Mouse (Mus musculus): ENCODE results near the gene Ldlr. TPM values are rescaled to one million over a fixed set of nuclear protein-coding genes. Genes with fewer than 3 reads are reported as not detected.

Gene Ldlr
- polyA plus RNA-seq, 1 experiment, result 36.5 TPM

DNA sequence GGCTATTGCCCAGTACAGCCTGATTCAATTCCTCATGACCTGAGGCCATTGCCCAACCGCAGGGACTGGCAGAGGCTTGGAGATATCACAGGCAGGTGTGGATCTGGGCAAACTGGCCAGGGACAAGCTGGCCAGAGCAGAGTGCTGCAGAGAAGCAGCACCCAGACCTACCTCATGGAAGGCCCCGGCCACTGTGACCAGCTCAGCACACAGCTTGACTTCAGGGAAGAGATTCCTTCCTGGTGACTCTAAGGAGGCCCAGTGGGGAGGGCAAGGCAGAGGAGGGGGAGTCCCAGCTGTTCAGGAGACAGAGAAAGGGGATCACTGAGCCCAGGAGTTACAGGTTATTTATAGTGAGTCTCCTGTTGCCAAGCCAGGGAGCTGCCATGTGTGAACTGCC lies 2.2 kb upstream of the Ldlr start:
- TF ChIP-seq POLR2A (IDR thresholded peaks at IDR 0.05; ENCODE audit: borderline replicate concordance, low read depth, low read length) (no peak), CTCF (IDR thresholded peaks at IDR 0.05; ENCODE audit: low read depth, low read length) (no peak)

GRCm38 (mm10) chr9:21724147-21724536 lies 859 bp downstream of the Ldlr start:
- peak overlapping the region; percentile 91 for H3K27ac ChIP-seq (ENCODE audit: insufficient read depth, low read depth, low read length)
- peak overlapping the region; percentile 97 for H3K4me3 ChIP-seq (ENCODE audit: insufficient read depth, low read length)
- TF ChIP-seq POLR2A (IDR thresholded peaks at IDR 0.05; ENCODE audit: borderline replicate concordance, low read depth, low read length), result no peak; the same call in 1 of the 2 replicates
- no peak for TF ChIP-seq CTCF (IDR thresholded peaks at IDR 0.05; ENCODE audit: low read depth, low read length)
- peaks cover 55% of the 10 kb centered on the region for H3K4me1 ChIP-seq (ENCODE audit: control insufficient read depth, insufficient read depth, low read length)

More for the DNA sequence above, 2.2 kb upstream of the Ldlr start:
- H3K27ac ChIP-seq (ENCODE audit: insufficient read depth, low read depth, low read length), result no peak overlapping the region
- H3K4me3 ChIP-seq (ENCODE audit: insufficient read depth, low read length), result no peak overlapping the region
- H3K4me1 ChIP-seq (ENCODE audit: control insufficient read depth, insufficient read depth, low read length), result peaks cover 42% of the 10 kb centered on the region

- H3K4me3 ChIP-seq (ENCODE audit: insufficient read depth, low read length), result peak overlapping the region; percentile 66
- TF ChIP-seq POLR2A (IDR thresholded peaks at IDR 0.05; ENCODE audit: borderline replicate concordance, low read depth, low read length), result no peak
- 0 out of 2 replicates have a peak, but pooled peaks have one; percentile 9 for TF ChIP-seq CTCF (IDR thresholded peaks at IDR 0.05; ENCODE audit: low read depth, low read length)
- peak overlapping the region; percentile 50 for H3K27ac ChIP-seq (ENCODE audit: insufficient read depth, low read depth, low read length)
- H3K4me1 ChIP-seq (ENCODE audit: control insufficient read depth, insufficient read depth, low read length), result peaks cover 51% of the 10 kb centered on the region
Measured at GRCm38 (mm10) chr9:21725224-21726121, 2.2 kb downstream of the Ldlr start.

GRCm38 (mm10) chr9:21726218-21726975 lies 3.1 kb downstream of the Ldlr start:
- Histone ChIP-seq H3K4me3 (ENCODE audit: insufficient read depth, low read length) (peak overlapping the region; percentile 66), H3K4me1 (ENCODE audit: control insufficient read depth, insufficient read depth, low read length) (peaks cover 44% of the 10 kb centered on the region), H3K27ac (ENCODE audit: insufficient read depth, low read depth, low read length) (no peak overlapping the region)

GRCm38 (mm10) chr9:21728261-21728832 lies 5.1 kb downstream of the Ldlr start:
- Histone ChIP-seq H3K4me1 (ENCODE audit: control insufficient read depth, insufficient read depth, low read length) (peaks cover 35% of the 10 kb centered on the region), H3K27ac (ENCODE audit: insufficient read depth, low read depth, low read length) (peak overlapping the region; percentile 60), H3K4me3 (ENCODE audit: insufficient read depth, low read length) (peak overlapping the region; percentile 5; the same call in 1 of the 2 replicates)
- TF ChIP-seq CTCF (IDR thresholded peaks at IDR 0.05; ENCODE audit: low read depth, low read length) (0 out of 2 replicates have a peak, but pooled peaks have one; percentile 15), POLR2A (IDR thresholded peaks at IDR 0.05; ENCODE audit: borderline replicate concordance, low read depth, low read length) (no peak)

More at GRCm38 (mm10) chr9:21726218-21726975, 3.1 kb downstream of the Ldlr start:
- no peak for TF ChIP-seq CTCF (IDR thresholded peaks at IDR 0.05; ENCODE audit: low read depth, low read length)

DNA sequence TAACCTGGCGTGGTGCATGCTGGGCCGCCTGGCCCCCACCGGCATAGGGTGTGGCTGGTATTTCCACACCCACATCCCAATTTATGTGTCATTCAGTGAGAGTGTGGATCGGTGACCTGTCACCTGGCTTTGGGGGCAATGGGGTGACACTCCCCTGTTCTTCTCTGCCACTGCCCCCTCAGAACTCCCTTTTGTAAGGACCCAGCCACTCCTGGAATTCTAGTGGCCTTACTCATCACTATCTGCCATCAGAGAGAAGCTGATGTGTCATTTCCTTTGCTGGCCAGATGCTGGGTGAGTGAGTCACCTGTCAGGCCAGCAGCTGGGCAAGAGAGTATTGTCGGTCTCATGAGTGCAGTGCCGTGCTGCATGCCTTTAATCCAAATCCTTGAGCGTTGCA lies 6.0 kb downstream of the Ldlr start:
- TF ChIP-seq CTCF (IDR thresholded peaks at IDR 0.05; ENCODE audit: low read depth, low read length), result no peak
- no peak for TF ChIP-seq POLR2A (IDR thresholded peaks at IDR 0.05; ENCODE audit: borderline replicate concordance, low read depth, low read length)
- H3K4me1 ChIP-seq (ENCODE audit: control insufficient read depth, insufficient read depth, low read length), result peaks cover 35% of the 10 kb centered on the region
- peak overlapping the region; percentile 15 for H3K4me3 ChIP-seq (ENCODE audit: insufficient read depth, low read length)
- peak overlapping the region; percentile 60 for H3K27ac ChIP-seq (ENCODE audit: insufficient read depth, low read depth, low read length)

- no peak for TF ChIP-seq CTCF (IDR thresholded peaks at IDR 0.05; ENCODE audit: low read depth, low read length)
- TF ChIP-seq POLR2A (IDR thresholded peaks at IDR 0.05; ENCODE audit: borderline replicate concordance, low read depth, low read length), result no peak
- H3K27ac ChIP-seq (ENCODE audit: insufficient read depth, low read depth, low read length), result no peak overlapping the region
- H3K4me3 ChIP-seq (ENCODE audit: insufficient read depth, low read length), result no peak overlapping the region
- peaks cover 25% of the 10 kb centered on the region for H3K4me1 ChIP-seq (ENCODE audit: control insufficient read depth, insufficient read depth, low read length)
Measured at GRCm38 (mm10) chr9:21732288-21732687, 9.0 kb downstream of the Ldlr start.

GRCm38 (mm10) chr9:21733446-21733845 lies 10.2 kb downstream of the Ldlr start:
- H3K4me3 ChIP-seq (ENCODE audit: insufficient read depth, low read length), result no peak overlapping the region
- H3K4me1 ChIP-seq (ENCODE audit: control insufficient read depth, insufficient read depth, low read length), result peaks cover 15% of the 10 kb centered on the region
- TF ChIP-seq CTCF (IDR thresholded peaks at IDR 0.05; ENCODE audit: low read depth, low read length) (no peak), POLR2A (IDR thresholded peaks at IDR 0.05; ENCODE audit: borderline replicate concordance, low read depth, low read length) (no peak)
- no peak overlapping the region for H3K27ac ChIP-seq (ENCODE audit: insufficient read depth, low read depth, low read length)

- Histone ChIP-seq H3K4me1 (ENCODE audit: control insufficient read depth, insufficient read depth, low read length) (peaks cover 10% of the 10 kb centered on the region), H3K4me3 (ENCODE audit: insufficient read depth, low read length) (no peak overlapping the region), H3K27ac (ENCODE audit: insufficient read depth, low read depth, low read length) (no peak overlapping the region)
- TF ChIP-seq CTCF (IDR thresholded peaks at IDR 0.05; ENCODE audit: low read depth, low read length) (no peak), POLR2A (IDR thresholded peaks at IDR 0.05; ENCODE audit: borderline replicate concordance, low read depth, low read length) (no peak)
Measured at GRCm38 (mm10) chr9:21733989-21734388, 10.7 kb downstream of the Ldlr start.

Data from bone marrow macrophage, adult 2 months (primary cell).